Mouse (Mus musculus): ENCODE measurements at regions not wholly inside any gene's neighbourhood (a gene's known extent, or its start where the extent isn't known, plus 50 kb on each side); places are given as distances from the start of the nearest gene placed in this dataset.

DNA sequence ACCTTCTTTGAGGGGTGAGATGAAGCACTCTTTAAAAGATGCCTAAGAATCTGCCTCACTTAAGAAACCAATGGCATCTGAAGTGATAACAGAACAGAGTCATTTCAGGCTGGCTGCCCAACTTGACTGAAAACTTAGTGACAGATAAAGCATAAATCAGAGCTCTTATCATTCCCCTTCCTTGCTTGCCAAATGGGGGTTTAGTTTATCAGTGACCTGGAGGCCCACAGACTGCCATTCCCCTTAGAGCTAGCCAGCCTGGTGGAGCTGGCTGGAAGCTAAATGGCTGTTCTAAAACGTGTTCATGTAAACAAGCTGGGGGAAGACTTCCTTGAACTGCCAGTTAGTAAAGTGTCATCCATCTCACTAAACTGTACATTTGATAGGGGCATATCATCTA, 373.8 kb downstream of the Fbxo8 start:
- ATAC-seq (ENCODE audit: low FRiP score, low read depth) (no peak), DNase-seq (ENCODE audit: low spot score) (no peak)
- 10% methylated on average over 1 of the region's 1 CpGs for WGBS
- Histone ChIP-seq H3K4me1 (ENCODE audit: control insufficient read depth, insufficient read depth, low read length) (no peaks in the 10 kb centered on the region), H3K36me3 (ENCODE audit: control insufficient read depth, insufficient read depth, low read length) (no peaks in the 10 kb centered on the region), H3K4me2 (replicated peaks; ENCODE audit: low read depth, low read length, severe bottlenecking) (no peak overlapping the region), H3K9me3 (ENCODE audit: control insufficient read depth, low read length) (no peaks in the 10 kb centered on the region), H3K27me3 (ENCODE audit: control insufficient read depth, insufficient read depth, low read length) (no peaks in the 10 kb centered on the region), H3K9ac (ENCODE audit: low read depth, low read length, severe bottlenecking) (no peak overlapping the region), H3K4me3 (replicated peaks; ENCODE audit: low read length) (no peak overlapping the region), H3K27ac (replicated peaks; ENCODE audit: low read depth, low read length) (no peak overlapping the region)
- TF ChIP-seq POLR2A (IDR thresholded peaks at IDR 0.05; ENCODE audit: borderline replicate concordance, extremely low read depth, insufficient read depth, insufficient read length), result no peak

DNA sequence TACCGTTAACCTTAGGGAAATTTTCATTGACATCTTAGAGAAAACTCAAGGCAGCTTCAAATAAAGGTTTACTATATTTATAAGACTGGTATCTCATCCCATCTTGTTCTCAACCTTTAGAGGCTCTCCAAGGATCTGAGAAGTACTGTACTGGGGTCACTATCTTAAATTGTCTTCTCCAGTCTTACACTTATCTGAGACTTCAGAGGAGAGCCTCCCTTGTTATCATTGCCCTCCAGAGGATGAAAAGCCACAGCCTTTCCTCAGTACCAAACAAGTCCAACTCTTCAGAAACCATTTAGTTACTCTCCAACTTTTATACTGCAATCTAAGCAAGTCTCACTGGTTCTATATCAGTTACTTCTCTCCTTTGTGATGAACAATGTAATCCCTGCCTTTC, 376.3 kb downstream of the Fbxo8 start:
- Histone ChIP-seq H3K27ac (replicated peaks; ENCODE audit: low read depth, low read length) (no peak overlapping the region), H3K27me3 (ENCODE audit: control insufficient read depth, insufficient read depth, low read length) (no peaks in the 10 kb centered on the region), H3K4me2 (replicated peaks; ENCODE audit: low read depth, low read length, severe bottlenecking) (no peak overlapping the region), H3K9me3 (ENCODE audit: control insufficient read depth, low read length) (no peaks in the 10 kb centered on the region), H3K9ac (ENCODE audit: low read depth, low read length, severe bottlenecking) (no peak overlapping the region), H3K36me3 (ENCODE audit: control insufficient read depth, insufficient read depth, low read length) (no peaks in the 10 kb centered on the region), H3K4me3 (replicated peaks; ENCODE audit: low read length) (no peak overlapping the region), H3K4me1 (ENCODE audit: control insufficient read depth, insufficient read depth, low read length) (no peaks in the 10 kb centered on the region)
- DNase-seq (ENCODE audit: low spot score) (no peak), ATAC-seq (ENCODE audit: low FRiP score, low read depth) (no peak)
- TF ChIP-seq POLR2A (IDR thresholded peaks at IDR 0.05; ENCODE audit: borderline replicate concordance, extremely low read depth, insufficient read depth, insufficient read length), result no peak
- WGBS, result 91% methylated on average over 1 of the region's 1 CpGs

DNA sequence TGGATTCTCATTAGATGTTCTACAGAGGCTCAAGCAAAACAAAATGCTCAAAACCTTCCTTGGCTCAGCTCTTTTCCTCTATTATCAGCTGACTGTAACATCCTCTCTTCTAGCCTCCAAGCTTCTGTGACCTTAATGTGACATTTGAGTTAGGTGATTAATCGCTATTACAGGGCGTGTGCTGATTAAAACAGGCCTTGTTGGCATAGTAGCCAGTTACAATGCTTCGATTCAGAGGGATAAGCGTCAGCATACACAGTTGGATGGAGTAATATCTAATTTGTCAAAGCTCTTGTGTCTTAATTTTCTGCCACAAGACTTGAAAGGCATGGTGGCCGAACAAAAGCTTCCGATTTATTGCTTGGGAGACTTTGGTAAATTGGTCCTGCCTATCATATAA, 378.2 kb downstream of the Fbxo8 start:
- DNase-seq (ENCODE audit: low spot score) (no peak), ATAC-seq (ENCODE audit: low FRiP score, low read depth) (no peak)
- no peaks in the 10 kb centered on the region for H3K36me3 ChIP-seq (ENCODE audit: control insufficient read depth, insufficient read depth, low read length)
- no peak overlapping the region for H3K27ac ChIP-seq (replicated peaks; ENCODE audit: low read depth, low read length)
- H3K4me3 ChIP-seq (replicated peaks; ENCODE audit: low read length), result no peak overlapping the region
- H3K4me2 ChIP-seq (replicated peaks; ENCODE audit: low read depth, low read length, severe bottlenecking), result no peak overlapping the region
- H3K4me1 ChIP-seq (ENCODE audit: control insufficient read depth, insufficient read depth, low read length), result no peaks in the 10 kb centered on the region
- WGBS, result 65% methylated on average over 6 of the region's 6 CpGs
- H3K9me3 ChIP-seq (ENCODE audit: control insufficient read depth, low read length), result no peaks in the 10 kb centered on the region
- H3K27me3 ChIP-seq (ENCODE audit: control insufficient read depth, insufficient read depth, low read length), result no peaks in the 10 kb centered on the region
- TF ChIP-seq POLR2A (IDR thresholded peaks at IDR 0.05; ENCODE audit: borderline replicate concordance, extremely low read depth, insufficient read depth, insufficient read length), result no peak
- H3K9ac ChIP-seq (ENCODE audit: low read depth, low read length, severe bottlenecking), result no peak overlapping the region

DNA sequence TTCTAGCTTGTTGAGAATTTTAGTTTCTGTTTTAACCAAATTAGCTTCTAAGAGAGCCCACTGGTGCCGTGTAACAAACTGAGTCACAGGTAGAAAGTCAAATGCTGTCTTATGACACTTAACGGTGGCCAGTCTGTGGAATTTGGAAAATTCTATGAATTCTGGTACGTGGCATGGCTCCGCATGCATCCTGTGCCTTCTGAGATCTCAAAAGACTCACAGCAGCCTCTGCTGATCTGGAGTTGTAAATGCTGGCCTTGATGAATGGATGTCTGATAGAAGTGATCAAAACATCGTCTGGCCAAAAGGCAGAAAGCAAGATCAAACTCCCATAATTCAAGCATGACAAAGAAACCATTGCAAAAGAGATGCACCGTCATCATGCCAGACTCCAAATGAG, 381.5 kb downstream of the Fbxo8 start:
- DNase-seq (ENCODE audit: low spot score) (no peak), ATAC-seq (ENCODE audit: low FRiP score, low read depth) (no peak)
- Histone ChIP-seq H3K9ac (ENCODE audit: low read depth, low read length, severe bottlenecking) (no peak overlapping the region), H3K36me3 (ENCODE audit: control insufficient read depth, insufficient read depth, low read length) (no peaks in the 10 kb centered on the region), H3K4me2 (replicated peaks; ENCODE audit: low read depth, low read length, severe bottlenecking) (no peak overlapping the region), H3K4me3 (replicated peaks; ENCODE audit: low read length) (no peak overlapping the region), H3K9me3 (ENCODE audit: control insufficient read depth, low read length) (no peaks in the 10 kb centered on the region), H3K27me3 (ENCODE audit: control insufficient read depth, insufficient read depth, low read length) (no peaks in the 10 kb centered on the region), H3K27ac (replicated peaks; ENCODE audit: low read depth, low read length) (no peak overlapping the region), H3K4me1 (ENCODE audit: control insufficient read depth, insufficient read depth, low read length) (no peaks in the 10 kb centered on the region)
- no peak for TF ChIP-seq POLR2A (IDR thresholded peaks at IDR 0.05; ENCODE audit: borderline replicate concordance, extremely low read depth, insufficient read depth, insufficient read length)
- WGBS, result 37% methylated on average over 6 of the region's 6 CpGs

DNA sequence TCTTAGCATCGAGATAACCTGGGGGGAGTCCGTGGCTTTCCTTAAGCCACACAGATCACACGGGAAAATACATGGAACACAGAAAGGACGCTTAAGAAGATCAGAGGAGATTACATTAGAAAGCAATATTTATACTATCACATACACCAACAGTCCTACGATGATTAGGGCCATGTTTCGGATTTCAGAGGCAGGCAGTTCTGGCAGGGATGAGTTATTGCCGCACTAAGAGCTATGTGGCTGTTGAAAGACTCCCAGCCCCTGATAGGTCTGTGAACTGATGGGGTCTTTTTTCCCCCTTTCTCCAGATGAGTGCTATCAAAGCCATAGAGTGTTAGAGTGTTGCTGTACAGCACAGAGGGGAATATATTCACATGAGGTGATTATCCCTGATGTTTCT, 358.6 kb upstream of the Hand2 start:
- Histone ChIP-seq H3K4me2 (replicated peaks; ENCODE audit: low read depth, low read length, severe bottlenecking) (no peak overlapping the region), H3K27ac (replicated peaks; ENCODE audit: low read depth, low read length) (no peak overlapping the region), H3K9me3 (ENCODE audit: control insufficient read depth, low read length) (no peaks in the 10 kb centered on the region), H3K4me3 (replicated peaks; ENCODE audit: low read length) (no peak overlapping the region), H3K27me3 (ENCODE audit: control insufficient read depth, insufficient read depth, low read length) (no peaks in the 10 kb centered on the region), H3K4me1 (ENCODE audit: control insufficient read depth, insufficient read depth, low read length) (no peaks in the 10 kb centered on the region), H3K36me3 (ENCODE audit: control insufficient read depth, insufficient read depth, low read length) (no peaks in the 10 kb centered on the region), H3K9ac (ENCODE audit: low read depth, low read length, severe bottlenecking) (no peak overlapping the region)
- ATAC-seq (ENCODE audit: low FRiP score, low read depth) (no peak), DNase-seq (ENCODE audit: low spot score) (no peak)
- no peak for TF ChIP-seq POLR2A (IDR thresholded peaks at IDR 0.05; ENCODE audit: borderline replicate concordance, extremely low read depth, insufficient read depth, insufficient read length)
- 31% methylated on average over 7 of the region's 7 CpGs for WGBS

DNA sequence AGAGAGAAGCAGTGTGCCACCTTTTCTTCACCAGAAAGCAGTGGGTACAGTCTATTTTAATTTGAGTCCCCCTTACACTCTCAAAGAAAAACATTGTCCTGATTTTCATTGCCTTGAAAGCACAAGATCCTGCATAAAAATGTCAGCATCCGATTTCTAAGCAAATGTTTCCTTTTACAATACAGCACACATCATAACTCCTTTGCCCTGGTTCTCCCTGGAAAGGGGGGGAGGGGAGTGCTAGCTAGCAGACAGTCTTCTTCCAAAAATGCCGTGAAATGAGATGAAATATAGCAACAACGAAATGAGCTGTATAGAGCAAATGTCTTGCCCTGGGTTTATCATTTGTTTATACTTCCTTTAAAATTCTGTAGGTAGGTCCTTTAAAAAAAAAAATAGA, 350.5 kb upstream of the Hand2 start:
- DNase-seq (ENCODE audit: low spot score) (no peak), ATAC-seq (ENCODE audit: low FRiP score, low read depth) (no peak)
- Histone ChIP-seq H3K4me3 (replicated peaks; ENCODE audit: low read length) (no peak overlapping the region), H3K4me2 (replicated peaks; ENCODE audit: low read depth, low read length, severe bottlenecking) (no peak overlapping the region), H3K4me1 (ENCODE audit: control insufficient read depth, insufficient read depth, low read length) (no peaks in the 10 kb centered on the region), H3K27me3 (ENCODE audit: control insufficient read depth, insufficient read depth, low read length) (no peaks in the 10 kb centered on the region), H3K9me3 (ENCODE audit: control insufficient read depth, low read length) (no peaks in the 10 kb centered on the region), H3K36me3 (ENCODE audit: control insufficient read depth, insufficient read depth, low read length) (no peaks in the 10 kb centered on the region), H3K27ac (replicated peaks; ENCODE audit: low read depth, low read length) (no peak overlapping the region), H3K9ac (ENCODE audit: low read depth, low read length, severe bottlenecking) (no peak overlapping the region)
- TF ChIP-seq POLR2A (IDR thresholded peaks at IDR 0.05; ENCODE audit: borderline replicate concordance, extremely low read depth, insufficient read depth, insufficient read length), result no peak
- WGBS, result 18% methylated on average over 3 of the region's 3 CpGs

Measured in limb, embryonic 14.5 days (tissue).